ENCODE assay signal across 8 mouse cellular contexts in genomic region chr16:21793875-21794696, GRCm38 (mm10). TPM values are rescaled to one million over a fixed set of nuclear protein-coding genes. Genes with fewer than 3 reads are reported as not detected.
DNase-seq lines count a peak whose midpoint lies in the region; ATAC-seq lines count a peak whose summit lies in the region.

Gene Map3k13 (plus strand): TSS chr16:21794346.

- peaks cover 10% of the 10 kb centered on the region for H3K4me1 ChIP-seq in hindbrain, embryonic 12.5 days

- peak within 1 kb of the TSS; percentile 87 for H3K27ac ChIP-seq in hindbrain, embryonic 12.5 days

- H3K9ac ChIP-seq in hindbrain, embryonic 12.5 days: peak within 1 kb of the TSS; percentile 81

- peak; percentile 94 for DNase-seq in MN1 (ENCODE audit: low spot score)
- DNase-seq in cerebellum, adult 9-10 months: peak; percentile 94
- DNase-seq in frontal cortex, adult 2 months (ENCODE audit: extremely low spot score in 1 of 2, low spot score in 1 of 2): peak; percentile 87 to 97
- peak; percentile 94 to 96 for DNase-seq in layer of hippocampus, postnatal 14 days (ENCODE audit: low spot score in 2 of 2)
- DNase-seq in lung, postnatal 14 days: peak; percentile 97
- peak; percentile 89 for DNase-seq in retina, adult 2 months (ENCODE audit: low read depth, low spot score)
- peak; percentile 93 to 94 for DNase-seq in thymus, postnatal 36 days

- ATAC-seq in hindbrain, embryonic 12.5 days (ENCODE audit: low FRiP score): peak; percentile 98

- H3K4me3 ChIP-seq in hindbrain, embryonic 12.5 days: peak within 1 kb of the TSS; percentile 81

- peak within 1 kb of the TSS; percentile 78 for H3K4me2 ChIP-seq in hindbrain, embryonic 12.5 days (replicated peaks)

- WGBS in hindbrain, embryonic 12.5 days: 2% methylated on average over 47 of the region's 47 CpGs

- no peaks in the 10 kb centered on the region for H3K27me3 ChIP-seq in hindbrain, embryonic 12.5 days

- H3K36me3 ChIP-seq in hindbrain, embryonic 12.5 days: 0 out of 2 replicates have a peak, but pooled peaks cover 1% of the 10 kb centered on the region

- H3K9me3 ChIP-seq in hindbrain, embryonic 12.5 days (replicated peaks): no peaks in the 10 kb centered on the region

RNA-seq across cellular contexts. Expression of gene Map3k13, which starts in this region (rescaled TPM):
- 7.8 and 7.9 TPM in 2 replicates for polyA plus RNA-seq in frontal cortex, adult 2 months (2012; rRNA removed)
- 7.8 and 9.3 TPM in 2 replicates for polyA plus RNA-seq in hindbrain, embryonic 12.5 days (2016; fragmentation: Nextera tagmentation; extraction: Ambion mirVana)
- 10 to 100 TPM; 14.7 to 15.1 TPM for total RNA-seq in layer of hippocampus, postnatal 14 days (2021)

Comparison
In these comparisons a context has a peak if more than half of its experiments do, and no peak if none do; other contexts are left out.
1. Peak in every context shown above with its lines: DNase-seq, ATAC-seq, H3K4me3 ChIP-seq and H3K27ac ChIP-seq.